Mouse (Mus musculus): ENCODE data around the gene Smurf1.
A peak's percentile ranks its signal among the peaks of the same experiment; 100 is the strongest.

The Smurf1 gene

DNA sequence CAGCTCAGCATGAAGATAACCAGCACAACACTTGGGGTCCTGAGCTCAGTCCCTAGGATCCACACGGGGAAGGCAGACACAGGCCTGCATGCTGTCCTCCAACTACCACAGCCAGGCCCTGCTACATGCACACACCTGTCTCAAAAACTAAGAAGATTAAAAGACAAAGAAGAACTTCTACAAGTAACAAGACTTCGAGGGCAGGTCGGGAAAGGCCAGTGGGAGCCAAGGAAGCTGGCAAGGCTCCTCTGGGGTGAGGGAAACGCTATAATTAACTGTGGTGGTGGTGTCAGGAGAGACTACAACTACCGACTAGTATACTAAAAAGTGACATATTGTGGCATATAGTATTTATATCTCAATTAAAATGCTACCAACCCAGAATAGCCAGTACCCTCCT lies 49.8 kb downstream of the Smurf1 start:
- no peak for DNase-seq (ENCODE audit: low read depth, low spot score)

DNA sequence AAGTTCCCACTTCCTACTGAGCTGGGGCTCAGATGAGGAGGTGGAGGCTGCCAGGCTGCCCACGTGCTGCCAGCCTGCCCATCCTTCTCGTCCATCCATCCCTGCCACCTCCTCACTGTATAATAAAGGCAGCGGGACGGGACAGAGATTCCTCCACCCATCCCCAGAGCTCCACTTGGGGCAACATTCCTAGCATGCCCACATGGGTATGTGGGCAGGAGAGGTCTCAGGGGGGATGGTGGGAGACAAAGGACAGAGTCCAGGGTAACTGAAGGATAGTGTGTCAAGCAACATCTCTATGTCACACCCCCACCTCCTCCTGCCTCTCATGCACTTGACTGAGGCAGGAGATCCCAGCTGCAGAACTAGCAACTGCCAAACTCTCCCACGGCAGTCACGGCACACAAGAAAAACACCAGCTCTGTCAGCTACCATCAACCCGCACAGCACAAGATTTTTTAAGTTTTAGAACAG lies 51.2 kb downstream of the Smurf1 start:
- DNase-seq (ENCODE audit: low read depth, low spot score): no peak

DNA sequence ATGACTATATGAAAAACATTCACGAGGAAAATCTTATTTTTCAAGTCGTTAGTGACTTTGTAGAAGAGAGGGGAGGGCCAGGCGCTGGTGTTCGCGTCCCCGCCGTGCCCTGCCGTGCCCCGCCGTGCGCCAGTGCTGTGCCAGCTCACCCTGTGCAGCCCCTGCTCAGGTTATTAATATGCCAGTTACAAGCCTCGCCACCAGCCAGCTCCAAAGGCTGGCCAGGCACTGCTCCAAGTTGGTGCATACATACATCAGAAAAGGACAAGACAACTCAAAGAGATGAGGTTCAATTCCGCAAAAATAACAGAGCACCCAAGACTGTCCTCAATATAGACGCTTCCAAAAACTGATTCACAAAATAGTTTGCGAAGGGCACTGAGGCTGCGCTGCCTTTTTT lies 51.7 kb downstream of the Smurf1 start:
- DNase-seq (ENCODE audit: low read depth, low spot score): no peak

DNA sequence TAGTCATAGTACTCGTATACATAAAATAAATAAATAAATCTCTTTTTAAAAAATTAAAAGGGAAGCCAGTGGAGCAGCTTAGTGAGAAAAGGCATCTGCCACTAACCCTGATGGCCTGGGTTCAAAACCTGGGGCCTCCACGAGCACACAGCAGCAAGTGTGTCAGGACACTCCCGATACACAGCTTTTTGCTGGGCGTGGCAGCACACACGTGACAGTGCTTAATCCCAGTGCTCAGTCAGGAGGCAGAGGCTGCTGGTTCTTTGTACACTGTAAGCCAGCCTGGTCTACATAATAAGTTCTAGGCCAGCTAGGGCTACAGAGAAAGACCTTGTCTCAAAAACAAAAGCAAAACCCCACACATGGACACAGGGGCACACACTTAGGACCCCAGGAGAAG lies 52.3 kb downstream of the Smurf1 start:
- peak; percentile 60 for DNase-seq (ENCODE audit: low read depth, low spot score)

DNA sequence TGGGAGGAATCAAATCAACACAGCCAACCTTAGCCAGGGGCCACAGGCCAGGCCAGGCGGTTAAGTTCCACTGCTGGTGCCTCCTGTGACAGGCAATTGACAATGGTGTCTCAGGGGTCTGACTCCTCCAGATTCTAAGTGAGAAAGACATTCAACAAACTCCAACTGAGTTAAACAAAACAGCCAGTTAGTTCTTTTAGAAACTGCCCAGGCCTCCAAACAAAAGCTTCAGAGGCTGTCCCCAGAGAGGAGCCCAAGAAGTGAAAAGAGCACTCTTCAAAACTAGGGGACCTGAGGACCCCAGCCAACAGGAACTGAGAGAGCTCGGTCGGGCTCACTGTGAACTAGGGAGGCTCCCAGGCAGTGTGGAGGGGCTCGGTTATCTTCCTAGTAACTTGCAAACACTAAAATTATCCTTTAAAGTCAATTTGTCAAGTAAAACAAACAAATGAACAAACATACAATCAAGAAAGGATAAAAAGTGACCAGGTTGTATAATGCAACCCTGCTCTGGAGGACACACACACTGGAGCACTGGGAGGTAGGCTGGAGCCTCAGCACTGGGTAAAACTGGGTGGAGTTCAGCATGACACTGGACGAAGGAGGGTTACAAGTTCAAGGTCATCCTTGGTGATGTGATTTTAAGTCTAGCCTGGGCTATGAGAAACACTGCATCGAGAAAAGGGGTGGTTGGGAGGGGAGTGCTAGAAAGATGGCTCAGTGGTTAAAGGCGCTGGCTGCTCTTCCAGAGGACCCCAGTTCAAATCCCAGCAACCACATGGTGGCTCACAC lies 52.9 kb downstream of the Smurf1 start:
- peak; percentile 81 for DNase-seq (ENCODE audit: low read depth, low spot score)

DNA sequence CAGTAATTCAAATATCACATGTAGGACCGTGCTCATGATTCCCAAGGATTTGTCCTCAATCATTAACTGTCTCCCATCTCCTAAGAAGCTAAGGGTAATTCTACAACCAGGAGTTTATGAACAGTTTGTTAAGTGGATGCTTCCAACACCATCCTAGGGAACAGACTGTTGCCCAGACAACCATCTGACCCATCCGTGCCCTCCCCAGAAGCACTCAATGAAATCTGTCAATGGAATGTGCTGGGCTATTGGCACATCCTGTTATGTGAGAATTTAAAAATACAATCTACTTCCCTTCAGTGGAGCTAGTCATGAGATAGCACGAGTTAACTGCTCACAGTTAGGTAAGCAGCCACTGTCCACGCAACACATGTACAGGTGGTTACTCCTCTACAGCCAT lies 56.1 kb downstream of the Smurf1 start:
- DNase-seq (ENCODE audit: low read depth, low spot score): no peak

DNA sequence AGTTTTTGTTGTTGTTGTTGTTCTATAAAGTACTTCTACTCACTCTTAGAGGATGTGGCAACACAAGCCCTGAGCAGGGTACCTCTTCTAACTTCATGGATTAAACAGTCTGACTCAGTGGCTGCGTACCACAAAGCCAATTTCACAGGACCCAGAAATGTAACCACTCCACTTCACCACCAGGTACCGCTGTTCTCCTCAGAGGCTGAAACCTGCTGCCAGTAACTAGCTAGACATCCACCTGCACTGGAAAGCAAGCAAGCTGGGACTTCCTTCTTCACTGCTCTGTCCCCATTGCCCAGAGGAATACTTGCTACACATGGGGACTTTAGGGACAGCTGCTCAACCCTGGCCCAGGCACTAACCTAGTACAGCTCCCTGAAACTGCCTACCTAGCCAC lies 58.1 kb downstream of the Smurf1 start:
- DNase-seq (ENCODE audit: low read depth, low spot score): peak; percentile 65

DNA sequence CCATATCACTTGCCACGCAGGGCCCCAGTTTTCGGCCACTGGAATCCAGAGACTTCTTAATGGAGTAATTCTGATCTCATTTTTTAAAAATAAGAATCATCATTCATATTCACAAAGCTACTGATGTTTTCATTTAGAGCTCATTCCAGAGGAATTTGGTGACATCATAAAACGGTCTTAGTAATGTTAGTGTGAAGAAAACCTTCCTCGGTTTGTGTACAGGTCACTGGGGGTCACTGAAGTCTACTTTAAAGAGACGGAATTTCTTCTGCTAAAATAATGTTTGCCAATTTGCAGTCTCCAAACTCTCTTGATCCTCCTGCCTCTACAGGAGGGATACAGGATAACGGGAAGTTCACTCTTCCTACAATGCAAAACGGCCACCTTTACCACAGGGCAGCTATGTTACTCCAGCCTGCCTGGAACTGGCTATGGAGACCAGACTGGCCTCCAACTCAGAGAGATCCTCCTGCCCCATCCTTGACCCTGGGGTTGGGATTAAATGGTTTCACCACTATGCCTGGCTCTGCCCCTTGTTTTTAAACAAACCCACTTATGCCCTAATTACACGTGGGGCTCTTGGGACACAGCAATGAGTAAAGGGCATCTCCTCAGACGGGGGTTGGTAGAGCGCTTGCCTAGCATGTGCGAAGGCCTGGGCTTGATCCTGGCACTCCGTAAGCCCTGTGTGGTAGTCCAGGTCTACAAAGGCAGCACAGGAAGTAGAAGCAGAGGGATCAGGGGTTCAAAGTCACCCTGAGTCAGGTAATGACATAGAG lies 61.1 kb downstream of the Smurf1 start:
- DNase-seq (ENCODE audit: low read depth, low spot score): no peak

DNA sequence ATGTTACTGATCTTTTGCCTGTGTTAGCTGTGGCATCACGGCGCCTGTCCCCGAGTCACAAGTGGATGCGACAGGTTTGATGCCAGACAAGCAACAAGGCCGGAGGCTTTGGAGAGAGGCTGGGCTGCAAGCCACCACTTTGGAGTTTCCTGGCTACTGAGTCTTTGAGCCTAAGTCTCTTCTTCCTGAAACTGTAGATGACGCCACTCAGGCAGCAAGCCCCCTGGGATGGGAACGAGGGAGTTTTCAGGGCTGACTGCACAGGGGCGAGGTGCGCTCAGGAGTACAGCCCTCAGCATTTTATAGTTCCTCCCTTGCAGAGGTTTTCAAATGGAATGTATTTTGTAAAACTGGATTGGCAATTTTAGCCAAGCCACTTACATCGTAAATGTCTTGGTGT lies 63.9 kb downstream of the Smurf1 start:
- no peak for DNase-seq (ENCODE audit: low read depth, low spot score)

DNA sequence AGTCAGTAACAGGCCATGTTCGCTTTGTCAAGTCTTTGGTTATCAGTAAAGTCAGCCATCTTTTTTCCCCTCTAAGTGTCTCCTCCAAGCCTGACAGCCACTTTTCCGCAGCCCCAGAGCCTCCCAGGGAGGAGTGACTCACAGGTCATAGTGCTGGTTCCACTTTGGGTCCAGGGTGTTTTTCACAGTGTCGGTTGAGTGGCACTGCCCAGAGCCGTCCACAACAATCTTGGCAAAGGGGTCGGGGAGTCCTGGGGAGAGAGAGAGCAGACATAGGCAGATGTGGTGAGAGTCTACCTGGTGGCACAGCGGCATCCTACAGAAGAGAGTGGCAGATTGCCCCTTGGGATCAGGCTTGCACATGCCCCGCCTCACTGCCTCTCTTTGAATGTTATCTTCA lies 64.6 kb downstream of the Smurf1 start:
- no peak for DNase-seq (ENCODE audit: low read depth, low spot score)

DNA sequence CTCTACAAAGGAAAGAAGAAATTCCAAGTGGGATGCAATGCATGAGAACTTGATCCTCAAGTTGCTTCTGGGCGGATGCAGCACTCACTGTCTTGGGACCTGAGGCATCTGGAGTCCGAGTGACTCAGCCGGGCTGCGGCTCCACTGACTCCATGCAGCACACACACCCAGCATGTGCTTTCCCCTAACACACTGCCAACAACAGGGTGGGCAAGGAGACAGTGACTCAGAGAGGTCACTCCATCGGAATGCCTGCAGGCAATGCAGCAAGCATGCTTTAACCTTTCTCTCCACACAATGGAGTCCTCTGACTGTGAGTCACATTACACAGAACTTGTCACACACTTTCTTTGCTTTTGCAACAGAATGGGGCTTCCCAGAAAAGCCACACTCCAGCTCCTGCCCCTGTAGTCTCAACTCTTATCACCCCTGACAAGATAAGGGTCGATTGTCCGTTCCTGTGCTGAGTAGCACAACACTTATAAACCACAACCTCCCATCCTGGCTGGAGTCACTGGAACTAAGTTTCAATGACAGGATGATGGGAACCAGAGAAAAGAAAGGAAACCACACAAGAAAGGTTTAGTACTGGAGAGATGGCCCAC lies 67.1 kb downstream of the Smurf1 start:
- DNase-seq (ENCODE audit: low read depth, low spot score): no peak

DNA sequence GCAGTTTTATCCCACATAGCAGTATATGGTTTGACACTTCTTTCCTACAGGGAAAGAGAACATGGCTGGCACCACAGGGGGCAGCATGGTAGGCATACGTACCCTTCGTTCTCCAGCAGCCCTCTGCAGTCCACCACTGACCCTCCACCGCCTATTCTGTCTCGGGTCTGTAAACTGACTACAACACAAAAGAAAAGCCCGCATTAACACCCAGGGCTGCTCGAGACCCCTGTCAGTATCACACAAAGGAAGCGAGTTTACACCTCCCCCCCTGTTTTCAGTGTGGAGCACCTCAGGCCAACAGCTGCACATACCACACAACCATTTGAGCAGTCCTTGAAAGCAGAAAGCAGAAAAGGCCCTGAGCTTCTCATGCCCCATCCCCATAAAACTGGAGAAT lies 67.8 kb downstream of the Smurf1 start:
- no peak for DNase-seq (ENCODE audit: low read depth, low spot score)

DNA sequence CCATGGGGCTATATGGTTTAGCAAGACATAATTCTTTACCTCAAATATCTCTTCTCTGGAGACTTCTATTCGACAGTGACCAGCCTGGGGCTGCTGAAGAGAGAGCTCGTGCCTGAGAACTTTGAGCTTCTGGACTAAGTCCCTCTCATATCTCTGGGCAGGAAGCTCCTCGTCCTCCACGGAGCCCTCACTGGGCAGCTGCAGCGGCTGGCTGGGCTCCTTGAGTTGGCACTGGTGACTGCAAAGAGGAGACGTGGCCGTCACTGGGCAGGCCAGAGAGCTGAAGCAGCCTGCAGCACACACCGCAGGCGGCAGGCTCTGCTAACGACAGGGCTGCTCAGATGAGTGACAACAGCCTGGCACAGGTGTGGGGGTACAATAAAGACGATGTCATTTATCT lies 74.4 kb downstream of the Smurf1 start:
- no peak for DNase-seq (ENCODE audit: low read depth, low spot score)

DNA sequence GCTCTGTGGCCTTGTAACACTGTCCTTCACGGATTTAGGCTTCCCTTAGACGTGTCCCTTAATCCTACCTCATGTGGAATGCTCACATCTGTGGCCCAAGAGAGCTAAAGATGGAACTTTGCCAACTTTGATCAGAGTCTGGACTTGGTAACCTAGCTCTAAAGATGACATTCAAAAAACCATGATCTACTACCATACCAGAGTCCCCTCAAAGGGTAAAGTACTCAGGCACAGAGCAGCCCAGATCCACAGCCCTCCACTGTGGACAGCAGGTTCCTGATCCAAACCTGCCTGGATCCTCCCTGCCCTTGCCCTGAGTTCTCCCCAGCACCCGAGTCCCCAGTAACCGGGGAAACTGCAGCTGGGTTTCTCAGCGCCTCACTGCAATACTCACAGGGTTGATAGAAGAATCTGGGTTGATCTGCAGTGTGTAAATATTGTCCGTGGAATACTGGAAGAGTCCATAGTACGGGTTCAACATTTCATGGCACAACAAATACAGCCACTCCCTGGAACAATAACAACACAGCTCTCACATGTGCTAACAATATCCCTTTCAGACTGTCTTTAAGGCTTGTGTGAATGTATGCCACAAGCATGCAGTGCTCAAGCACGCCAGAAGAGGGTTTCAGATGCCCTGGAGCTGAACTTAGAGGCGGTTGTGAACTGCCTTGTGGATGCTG lies 79.5 kb downstream of the Smurf1 start:
- no peak for DNase-seq (ENCODE audit: low read depth, low spot score)

DNA sequence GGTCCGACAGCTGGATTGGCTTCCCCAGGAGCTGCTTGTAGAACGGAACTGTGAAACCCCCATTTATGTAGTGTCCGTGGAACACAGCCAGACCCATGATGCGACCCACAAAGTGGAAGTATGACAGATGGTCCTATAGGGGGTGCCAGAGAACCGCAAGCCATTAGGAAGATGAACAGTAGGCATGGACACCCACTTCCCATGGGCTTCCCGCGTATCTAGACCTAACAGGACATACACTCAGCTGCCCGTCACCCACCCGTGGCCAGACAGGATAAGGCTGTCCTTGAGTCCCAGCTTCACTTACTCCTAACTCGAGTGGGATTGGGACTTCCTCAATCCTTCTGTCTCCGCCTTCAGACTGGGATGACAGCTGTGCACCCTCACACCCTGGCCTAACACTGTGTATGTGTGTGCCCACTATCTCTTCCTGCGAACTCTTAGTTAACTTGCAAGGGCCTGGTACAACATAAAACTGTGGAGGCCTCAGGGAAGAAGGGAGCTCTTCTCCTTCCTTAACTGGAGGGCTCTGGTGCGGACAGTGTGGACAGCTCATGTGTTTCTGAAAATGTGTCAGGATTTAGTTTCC lies 80.9 kb downstream of the Smurf1 start:
- DNase-seq (ENCODE audit: low read depth, low spot score): peak; percentile 51

DNA sequence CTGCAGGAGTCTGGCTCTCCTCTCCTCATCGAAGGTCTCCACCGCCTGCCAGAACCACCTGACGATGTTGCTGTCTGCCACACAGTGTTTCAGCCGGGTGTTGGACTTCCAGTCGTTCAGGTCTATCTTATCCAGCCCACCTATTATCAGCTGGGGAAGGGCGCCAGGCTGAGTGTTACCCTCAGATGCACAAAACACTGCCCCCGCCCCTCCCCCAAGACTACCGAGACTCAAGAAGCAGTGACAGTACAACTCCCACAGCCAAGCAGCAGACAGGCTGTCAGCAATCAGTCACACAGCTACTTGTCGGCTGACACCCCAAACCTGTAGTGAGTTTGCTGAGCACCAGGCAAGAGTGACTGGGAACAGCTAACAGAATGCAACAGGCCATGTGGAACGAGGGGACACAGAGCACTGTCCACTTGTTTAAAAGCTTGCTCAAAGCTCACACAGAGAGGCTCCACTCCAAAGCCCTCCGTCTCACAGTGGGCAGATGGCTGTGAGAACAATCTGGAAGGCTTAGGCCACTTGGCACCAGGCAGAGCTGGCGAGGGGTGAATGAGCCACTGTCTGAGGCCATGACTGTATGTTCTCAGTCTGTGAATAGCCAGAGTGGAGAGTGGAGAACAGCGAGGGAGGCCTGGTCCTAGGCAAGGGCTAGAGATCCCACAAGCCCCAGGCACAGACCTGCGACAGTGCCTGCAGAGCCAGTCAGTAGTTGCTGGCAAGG lies 83.8 kb downstream of the Smurf1 start:
- DNase-seq (ENCODE audit: low read depth, low spot score): no peak

DNA sequence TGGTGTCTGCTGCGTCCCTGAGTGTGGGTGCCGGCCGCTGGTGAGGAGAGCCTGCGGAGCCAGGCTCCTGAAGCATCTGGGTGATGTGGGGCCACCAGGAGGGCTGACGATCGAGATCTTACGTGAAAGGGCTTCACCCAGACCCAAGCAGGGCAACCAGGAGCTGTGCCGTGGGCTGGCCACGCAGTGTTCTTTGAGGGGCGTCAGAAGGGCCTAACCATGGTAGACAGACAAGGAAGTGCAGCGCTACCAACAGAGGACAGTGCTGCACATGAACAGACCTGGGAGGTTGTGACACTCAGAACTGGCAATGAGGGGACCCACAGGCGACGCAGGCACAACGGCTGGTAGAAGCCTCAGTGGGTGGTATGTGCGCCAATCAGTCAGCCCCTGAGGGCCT lies 88.6 kb downstream of the Smurf1 start:
- no peak for DNase-seq (ENCODE audit: low read depth, low spot score)

DNA sequence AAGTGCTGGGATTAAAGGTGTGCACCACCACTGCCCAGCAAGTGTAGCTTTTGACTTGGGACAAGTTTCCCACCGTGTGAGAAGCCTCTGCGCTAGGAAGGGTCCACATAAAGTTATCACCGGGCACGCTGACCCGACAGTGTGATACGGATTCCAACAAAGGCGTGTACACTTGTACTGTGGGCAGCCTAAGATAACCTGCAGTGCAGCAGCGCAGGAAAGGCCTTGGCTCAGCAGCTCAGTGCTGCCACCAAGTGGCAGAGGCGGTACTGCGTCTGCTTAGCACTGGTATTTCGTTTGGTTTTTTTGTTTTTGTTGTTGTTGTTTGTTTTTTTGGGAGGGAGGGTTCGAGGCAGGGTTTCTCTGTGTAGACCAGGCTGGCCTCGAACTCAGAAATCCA lies 89.8 kb downstream of the Smurf1 start:
- peak; percentile 78 for DNase-seq (ENCODE audit: low read depth, low spot score)

DNA sequence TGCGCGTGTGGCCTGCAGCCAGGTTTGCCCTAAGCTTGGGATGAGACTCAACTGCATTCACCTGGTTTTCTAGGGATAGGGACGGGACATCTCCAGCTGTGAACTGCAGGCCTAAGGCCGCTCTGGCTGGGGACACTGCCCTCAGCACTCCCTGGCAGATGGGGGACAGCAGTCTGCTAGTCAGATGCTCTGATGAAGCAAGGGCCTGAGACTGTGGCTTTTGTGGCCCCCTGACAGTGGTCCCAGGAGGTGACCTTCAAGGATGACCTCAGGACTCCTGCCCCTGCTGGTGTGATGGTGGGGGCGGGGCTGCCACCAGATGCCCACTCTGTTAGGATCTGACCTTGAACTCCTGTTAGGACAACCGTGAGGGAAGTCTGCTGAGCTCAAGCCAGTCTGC lies 90.4 kb downstream of the Smurf1 start:
- DNase-seq (ENCODE audit: low read depth, low spot score): no peak

DNA sequence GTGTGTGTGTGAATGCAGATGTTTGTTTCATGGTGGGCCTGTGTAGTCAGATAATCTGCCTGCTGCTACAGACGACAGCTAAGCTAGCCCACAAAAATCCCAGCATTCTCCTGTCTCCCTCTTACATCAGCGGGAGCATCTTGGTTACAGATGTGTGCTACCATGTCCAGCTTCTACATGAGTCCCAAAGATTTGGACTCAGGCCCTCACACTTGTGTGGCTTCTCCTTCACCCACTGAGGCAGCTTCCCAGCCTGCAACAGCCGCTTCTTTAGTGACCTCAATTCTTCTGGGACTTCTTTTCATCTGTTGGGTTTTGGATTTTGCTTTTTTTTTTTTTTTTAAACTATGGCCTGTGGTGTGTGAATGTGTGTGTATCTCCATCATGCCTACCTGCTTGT lies 92.8 kb downstream of the Smurf1 start:
- no peak for DNase-seq (ENCODE audit: low read depth, low spot score)

DNA sequence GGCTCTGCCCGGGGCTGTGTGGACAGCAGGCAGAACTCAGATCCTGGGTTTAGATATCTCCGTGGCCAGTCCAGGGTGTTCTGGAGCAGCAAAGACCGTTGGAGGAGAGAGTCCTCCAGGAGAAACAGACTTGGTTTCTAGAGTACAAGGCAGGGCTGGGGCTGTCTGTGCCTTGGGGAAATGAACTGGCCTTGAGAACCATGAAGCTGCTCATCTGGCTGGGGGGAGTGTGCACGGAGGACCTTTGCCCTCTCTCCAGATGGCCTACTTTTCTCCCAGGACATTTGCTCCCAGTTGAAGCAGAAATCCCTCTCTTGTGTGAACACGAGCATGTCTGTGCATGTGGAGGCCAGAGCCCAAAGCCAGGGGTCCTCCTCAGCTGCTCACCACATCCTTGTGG lies 93.3 kb downstream of the Smurf1 start:
- no peak for DNase-seq (ENCODE audit: low read depth, low spot score)

Data from R1 (cell line).